Mouse (Mus musculus) liver, embryonic 14.5 days (tissue): ENCODE measurements at regions not wholly inside any gene's neighbourhood (a gene's known extent, or its start where the extent isn't known, plus 50 kb on each side); places are given as distances from the start of the nearest gene placed in this dataset.

Experiments used
- CTCF ChIP-seq: IDR thresholded peaks from 2 replicates; pipeline ENCODE4 v1.5.1; 2016; ENCODE audit warnings: antibody characterized with exemption, low read depth, control low read depth
- EP300 ChIP-seq: IDR thresholded peaks from 2 replicates; pipeline ENCODE4 v1.6.1; 2016; ENCODE audit warnings: antibody characterized with exemption, low read depth

DNA sequence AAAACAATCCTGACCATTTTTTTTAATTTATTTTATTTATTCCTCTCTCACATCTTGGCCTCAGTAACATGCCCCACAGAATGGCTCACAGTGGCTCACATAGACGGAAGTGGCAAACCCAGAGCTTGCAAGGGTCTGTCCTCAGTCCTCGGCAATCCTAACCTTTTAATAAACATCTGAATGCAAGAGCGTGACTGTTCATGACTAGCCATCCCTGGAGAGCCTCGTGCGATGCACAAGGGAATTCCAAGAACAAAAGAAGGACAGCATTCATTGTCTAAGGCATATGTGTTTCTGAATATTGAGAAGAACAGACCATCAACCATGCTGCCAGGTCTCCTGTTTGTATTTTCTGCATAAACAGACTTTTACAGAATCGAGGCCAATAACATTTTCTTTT is 98.8 kb upstream of the 1700025G04Rik start:
- TF ChIP-seq CTCF (no peak), EP300 (no peak)
